Mouse (Mus musculus): ENCODE data around the gene Pigv.

- no peak for TF ChIP-seq CTCF (IDR thresholded peaks at IDR 0.05; ENCODE audit: low read depth, low read length)
- no peak for TF ChIP-seq GATA1 (IDR thresholded peaks at IDR 0.05; ENCODE audit: borderline replicate concordance, low read length)
- no peak for TF ChIP-seq GATA2 (IDR thresholded peaks at IDR 0.05; ENCODE audit: borderline replicate concordance, low read depth, low read length)
- TF ChIP-seq POLR2AphosphoS5 (IDR thresholded peaks at IDR 0.05; ENCODE audit: insufficient replicate concordance, low read depth, low read length), result no peak
- no peak for TF ChIP-seq TAL1 (conservative IDR thresholded peaks at IDR 0.05; ENCODE audit: low read depth, low read length)
Measured at GRCm38 (mm10) chr4:133628517-133628916, 43.9 kb downstream of the Pigv start.

Measured in G1E (cell line).